Mouse (Mus musculus): Measurements from ENCODE around the gene Pan3.
"Not testable (repeated sequence)": the region's sequence is repeated elsewhere in the genome, so short reads cannot be mapped to it uniquely, and the experiment has no call there.

The Pan3 gene

GRCm38 (mm10) chr5:147489226-147489625, 59.3 kb downstream of the Pan3 start:
- DNase-seq = peak; percentile 17

GRCm38 (mm10) chr5:147490907-147491306, 60.9 kb downstream of the Pan3 start:
- peak; percentile 68 for DNase-seq

- DNase-seq = peak; percentile 81
Measured at GRCm38 (mm10) chr5:147492511-147492910, 62.5 kb downstream of the Pan3 start.

GRCm38 (mm10) chr5:147493205-147493604, 63.2 kb downstream of the Pan3 start:
- peak; percentile 48 for DNase-seq

- DNase-seq = peak; percentile 39
Measured at GRCm38 (mm10) chr5:147493685-147494084, 63.7 kb downstream of the Pan3 start.

- DNase-seq = peak; percentile 74
Measured at GRCm38 (mm10) chr5:147494388-147494787, 64.4 kb downstream of the Pan3 start.

- DNase-seq = peak; percentile 56
Measured at GRCm38 (mm10) chr5:147494791-147495376, 64.9 kb downstream of the Pan3 start.

- DNase-seq = peak; percentile 23
Measured at GRCm38 (mm10) chr5:147495961-147496360, 66.0 kb downstream of the Pan3 start.

- DNase-seq = peak; percentile 73
Measured at GRCm38 (mm10) chr5:147496921-147497320, 67.0 kb downstream of the Pan3 start.

GRCm38 (mm10) chr5:147497714-147498113, 67.8 kb downstream of the Pan3 start:
- peak; percentile 75 for DNase-seq

GRCm38 (mm10) chr5:147501456-147501998, 71.6 kb downstream of the Pan3 start:
- DNase-seq = peak; percentile 39

GRCm38 (mm10) chr5:147502921-147503320, 73.0 kb downstream of the Pan3 start:
- peak; percentile 71 for DNase-seq

GRCm38 (mm10) chr5:147511350-147511749, 81.4 kb downstream of the Pan3 start:
- DNase-seq = peak; percentile 14

GRCm38 (mm10) chr5:147527006-147527405, 97.0 kb downstream of the Pan3 start:
- DNase-seq = peak; percentile 72

GRCm38 (mm10) chr5:147527788-147528187, 97.8 kb downstream of the Pan3 start:
- DNase-seq = no peak

GRCm38 (mm10) chr5:147532031-147532430, 102.1 kb downstream of the Pan3 start:
- peak; percentile 51 for DNase-seq

GRCm38 (mm10) chr5:147539409-147539808, 109.4 kb downstream of the Pan3 start:
- DNase-seq = peak; percentile 17

- DNase-seq = peak; percentile 15
Measured at GRCm38 (mm10) chr5:147539815-147540214, 109.9 kb downstream of the Pan3 start.

- peak; percentile 90 for DNase-seq
Measured at GRCm38 (mm10) chr5:147542291-147542690, 112.3 kb downstream of the Pan3 start.

GRCm38 (mm10) chr5:147545731-147546241, 115.8 kb downstream of the Pan3 start:
- DNase-seq = peak; percentile 85

GRCm38 (mm10) chr5:147549016-147549755, 119.2 kb downstream of the Pan3 start:
- peak; percentile 63 for DNase-seq

GRCm38 (mm10) chr5:147551879-147552627, 122.1 kb downstream of the Pan3 start:
- DNase-seq = no peak

GRCm38 (mm10) chr5:147557641-147558040, 127.7 kb downstream of the Pan3 start:
- not testable (repeated sequence) for DNase-seq
